Mouse (Mus musculus) yolk sac, embryonic 10.5 days (tissue): ENCODE measurements at regions not wholly inside any gene's neighbourhood (a gene's known extent, or its start where the extent isn't known, plus 50 kb on each side); places are given as distances from the start of the nearest gene placed in this dataset.

Experiments
- DNase-seq: peaks from one replicate; pipeline ENCODE4 v3.0.0-alpha.2; 2017; ENCODE audit warnings: low spot score

GRCm38 (mm10) chr15:61596318-61596717 lies 673.5 kb upstream of the A1bg start:
- no peak for DNase-seq

DNA sequence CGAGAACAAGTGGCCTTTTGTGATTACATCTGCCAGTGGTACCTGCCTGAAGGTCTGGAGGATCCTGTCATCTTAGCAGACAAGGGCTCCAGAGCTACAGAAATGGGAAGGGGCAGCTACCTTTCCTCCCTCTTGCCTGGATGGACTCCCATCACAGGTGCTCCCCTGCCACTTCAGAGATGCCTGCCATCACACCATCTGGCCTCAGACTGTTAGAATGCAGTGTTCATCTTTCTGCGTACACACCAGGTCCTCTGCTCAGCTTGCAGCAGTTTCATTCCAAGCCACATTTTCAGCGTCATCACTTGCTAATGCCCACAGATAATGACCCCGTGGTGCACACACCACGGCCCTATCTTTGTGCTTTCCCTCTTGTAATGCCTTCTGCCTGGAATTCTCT lies 666.1 kb upstream of the A1bg start:
- no peak for DNase-seq

DNA sequence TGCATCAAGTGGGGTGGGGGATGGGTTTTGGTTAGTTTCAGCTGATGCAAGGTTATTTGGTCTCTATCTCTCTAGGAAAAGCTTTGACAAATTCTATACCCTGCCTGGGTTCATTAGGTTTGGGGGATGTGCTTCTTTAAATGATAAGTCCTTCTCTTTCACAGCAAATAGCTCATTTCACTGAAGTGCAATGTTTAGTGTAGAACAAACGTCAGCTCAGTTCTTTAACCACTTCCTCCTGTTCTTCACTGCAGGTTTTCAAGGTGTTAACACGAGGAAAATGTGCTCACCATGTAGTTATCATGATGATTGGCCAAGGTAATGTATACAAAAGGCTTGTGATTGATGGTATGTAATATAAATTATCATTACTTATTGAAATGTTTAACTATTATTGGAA lies 659.5 kb upstream of the A1bg start:
- no peak for DNase-seq

- DNase-seq, result no peak
Measured at GRCm38 (mm10) chr15:61563347-61563746, 640.5 kb upstream of the A1bg start.

DNA sequence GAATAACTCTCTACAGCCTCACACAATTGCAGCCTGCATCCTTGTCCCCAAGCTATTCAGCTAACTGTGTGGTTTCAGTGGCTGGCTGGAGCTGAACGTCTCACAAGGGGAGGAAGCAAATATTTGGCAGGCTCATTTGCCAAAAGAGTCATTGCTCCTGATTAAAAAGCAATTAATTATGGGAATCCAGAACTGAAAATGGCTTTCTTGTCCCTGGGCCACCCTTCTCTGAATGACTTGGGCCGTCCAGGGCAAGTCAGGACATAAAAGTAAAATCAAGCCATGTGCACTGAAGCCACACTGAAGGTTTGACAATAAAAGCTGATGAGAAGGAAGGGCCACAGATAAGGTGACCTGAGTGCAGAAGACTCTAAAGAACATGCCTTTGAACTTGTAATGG lies 639.4 kb upstream of the A1bg start:
- DNase-seq, result no peak

GRCm38 (mm10) chr15:61553908-61554307 lies 631.1 kb upstream of the A1bg start:
- no peak for DNase-seq

GRCm38 (mm10) chr15:61553081-61553680 lies 630.4 kb upstream of the A1bg start:
- no peak for DNase-seq

- no peak for DNase-seq
Measured at GRCm38 (mm10) chr15:61551206-61551605, 628.4 kb upstream of the A1bg start.

GRCm38 (mm10) chr15:61548400-61548799 lies 625.6 kb upstream of the A1bg start:
- DNase-seq, result no peak

- DNase-seq, result no peak
Measured at GRCm38 (mm10) chr15:61546608-61547007, 623.8 kb upstream of the A1bg start.

- no peak for DNase-seq
Measured at GRCm38 (mm10) chr15:61544074-61544473, 621.3 kb upstream of the A1bg start.

DNA sequence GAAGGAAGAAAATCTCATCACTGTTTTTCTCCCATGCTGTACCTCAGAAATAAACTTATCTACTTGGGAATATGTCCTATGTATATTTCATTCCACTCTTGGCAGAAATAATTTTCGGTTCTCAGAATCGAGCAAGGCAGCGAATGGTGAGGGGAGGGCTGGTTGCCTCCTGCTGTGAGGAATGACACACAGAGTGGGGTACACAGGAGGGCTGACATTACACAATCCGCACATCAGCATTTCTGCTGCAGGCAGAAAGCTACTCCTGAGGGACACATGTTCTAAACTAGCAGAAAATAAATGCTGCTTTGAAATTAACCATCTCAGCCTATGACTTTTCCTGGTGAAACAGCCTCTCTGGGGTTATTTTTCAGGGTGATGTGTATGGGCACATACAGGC lies 618.8 kb upstream of the A1bg start:
- no peak for DNase-seq

DNA sequence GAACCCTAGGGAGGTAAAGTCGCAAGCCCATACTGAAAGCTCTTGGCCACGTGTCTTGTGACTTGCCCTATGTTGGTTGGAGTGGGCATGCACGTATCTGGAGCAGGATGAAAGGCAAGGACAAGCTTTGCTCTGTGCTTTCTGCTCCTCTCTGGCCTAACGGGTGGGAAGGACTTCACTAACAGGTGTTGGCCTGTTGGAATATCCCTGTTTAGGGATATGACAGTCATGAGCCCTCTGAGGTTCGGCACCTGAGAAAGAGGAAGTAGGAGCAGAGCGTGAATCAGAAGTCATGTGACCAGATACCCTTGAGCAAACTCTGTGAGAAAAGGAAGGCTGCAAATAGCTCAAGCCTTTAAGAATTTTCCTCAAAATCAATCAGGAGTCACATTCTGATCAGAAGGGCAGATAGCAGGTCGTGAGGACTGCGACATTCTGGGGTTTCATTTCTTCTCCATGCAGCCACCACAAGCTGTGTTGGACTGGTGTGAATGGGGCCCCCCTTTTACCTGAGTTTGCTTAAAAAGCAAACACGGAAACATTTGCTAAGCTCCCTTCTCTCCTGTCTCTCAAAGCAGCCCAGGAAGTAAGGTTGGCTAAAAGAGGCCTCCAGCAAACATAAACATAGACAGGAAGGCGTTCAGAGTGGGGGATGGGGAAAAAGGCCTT lies 618.1 kb upstream of the A1bg start:
- no peak for DNase-seq

GRCm38 (mm10) chr15:61538930-61539329 lies 616.1 kb upstream of the A1bg start:
- no peak for DNase-seq

DNA sequence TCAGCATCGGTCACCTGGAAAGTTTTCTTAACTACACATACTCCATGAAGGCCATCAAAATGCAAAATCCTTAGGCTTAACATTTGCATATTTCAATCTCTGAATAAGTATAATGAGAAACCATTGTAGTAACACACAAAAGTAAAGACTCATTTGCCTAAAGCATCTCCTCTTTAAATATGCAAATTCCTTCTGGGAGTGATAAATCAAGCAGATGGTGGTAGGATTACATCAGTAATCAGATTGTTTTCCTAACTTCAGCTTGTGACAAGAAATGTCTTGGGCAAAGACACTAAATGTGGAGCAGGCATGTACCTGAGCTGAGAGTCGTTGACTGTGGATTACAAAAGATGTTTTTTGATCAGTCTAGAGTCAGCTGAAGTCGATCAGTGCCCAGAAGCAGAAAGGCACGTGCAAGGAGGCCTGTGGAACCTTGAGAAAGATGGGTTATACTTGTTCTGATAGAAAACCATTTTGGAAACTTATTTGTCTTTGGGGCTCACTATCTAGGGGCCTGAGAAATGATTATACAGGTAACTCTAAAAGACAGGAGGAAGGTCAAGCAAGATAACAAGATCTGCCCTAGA lies 615.5 kb upstream of the A1bg start:
- DNase-seq, result no peak

- DNase-seq, result no peak
Measured at GRCm38 (mm10) chr15:61536332-61536716, 613.5 kb upstream of the A1bg start.

- DNase-seq, result no peak
Measured at GRCm38 (mm10) chr15:61535644-61536331, 613.0 kb upstream of the A1bg start.

GRCm38 (mm10) chr15:61535180-61535579 lies 612.4 kb upstream of the A1bg start:
- no peak for DNase-seq

GRCm38 (mm10) chr15:61532808-61533207 lies 610.0 kb upstream of the A1bg start:
- DNase-seq, result no peak

- no peak for DNase-seq
Measured at GRCm38 (mm10) chr15:61532040-61532439, 609.2 kb upstream of the A1bg start.

DNA sequence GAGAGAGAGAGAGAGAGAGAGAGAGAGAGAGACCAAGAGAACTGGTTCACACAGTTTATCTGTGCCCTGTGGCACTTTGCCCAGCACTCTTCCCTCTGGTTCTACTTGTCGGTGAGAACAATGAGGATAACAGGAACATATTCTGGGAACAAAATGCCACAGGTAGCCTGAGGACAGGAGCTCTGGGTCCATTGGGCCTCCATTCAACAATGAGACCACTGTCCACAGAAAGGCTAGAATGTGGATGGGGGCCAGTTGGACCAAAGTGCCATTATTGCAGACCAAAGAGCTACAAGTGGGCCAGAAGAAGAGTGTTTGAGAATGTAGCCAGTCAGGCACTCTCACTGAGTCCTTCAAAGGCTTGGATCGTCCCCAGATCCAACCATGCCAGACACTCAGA lies 600.2 kb upstream of the A1bg start:
- no peak for DNase-seq

DNA sequence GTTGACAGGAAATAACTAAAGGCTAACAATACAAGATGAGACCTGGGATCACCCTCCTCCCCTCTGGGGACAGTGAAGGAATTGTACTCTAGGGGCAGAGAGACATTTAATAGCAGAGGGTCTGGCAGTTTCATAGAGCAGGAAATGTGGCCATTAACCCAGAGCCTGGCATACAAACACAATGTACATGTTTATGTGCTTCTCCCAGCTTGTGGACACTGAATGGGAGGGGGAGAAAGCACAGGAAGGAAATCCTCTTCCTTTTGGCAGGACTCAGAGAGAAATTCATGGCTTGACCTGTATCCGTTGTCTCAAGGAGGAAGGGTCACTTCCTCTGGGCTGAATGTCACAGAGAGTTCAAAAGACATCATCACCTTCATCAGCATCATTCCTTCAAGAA lies 594.5 kb upstream of the A1bg start:
- DNase-seq, result peak; percentile 2

GRCm38 (mm10) chr15:61514324-61514723 lies 591.5 kb upstream of the A1bg start:
- DNase-seq, result no peak
